Mouse (Mus musculus): Measurements from ENCODE around the gene Bcas1.
"Not testable (repeated sequence)": the region's sequence is repeated elsewhere in the genome, so short reads cannot be mapped to it uniquely, and the experiment has no call there.

The Bcas1 gene

GRCm38 (mm10) chr2:170427704-170428103, at the start of gene Bcas1:
Gene Bcas1, minus strand, starts transcription at chr2:170427845.
- DNase-seq = no peak

GRCm38 (mm10) chr2:170476643-170477042, 49.0 kb upstream of the Bcas1 start:
- no peak for DNase-seq

DNA sequence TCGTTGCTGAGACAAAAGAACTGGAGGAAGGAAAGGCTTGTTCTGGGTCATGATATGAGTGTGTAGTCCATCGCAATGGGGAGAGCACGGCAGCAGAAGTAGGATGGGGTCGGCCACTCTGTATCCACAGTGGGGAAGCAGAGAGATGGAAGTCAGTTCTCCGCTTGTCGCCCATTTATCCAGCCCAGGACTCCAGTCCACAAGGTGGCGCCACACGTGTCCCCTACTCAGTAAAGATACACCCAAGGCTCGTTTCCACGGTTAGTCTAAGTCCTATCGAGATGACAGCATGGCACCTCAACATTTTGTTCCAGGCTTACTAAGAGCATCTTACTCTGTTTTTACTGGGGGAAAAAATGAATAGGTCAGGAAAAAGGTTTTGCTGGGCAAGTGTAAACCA, 48.6 kb upstream of the Bcas1 start:
- peak; percentile 42 to 57 for DNase-seq

- DNase-seq = no peak
Measured at GRCm38 (mm10) chr2:170475164-170475563, 47.5 kb upstream of the Bcas1 start.

DNA sequence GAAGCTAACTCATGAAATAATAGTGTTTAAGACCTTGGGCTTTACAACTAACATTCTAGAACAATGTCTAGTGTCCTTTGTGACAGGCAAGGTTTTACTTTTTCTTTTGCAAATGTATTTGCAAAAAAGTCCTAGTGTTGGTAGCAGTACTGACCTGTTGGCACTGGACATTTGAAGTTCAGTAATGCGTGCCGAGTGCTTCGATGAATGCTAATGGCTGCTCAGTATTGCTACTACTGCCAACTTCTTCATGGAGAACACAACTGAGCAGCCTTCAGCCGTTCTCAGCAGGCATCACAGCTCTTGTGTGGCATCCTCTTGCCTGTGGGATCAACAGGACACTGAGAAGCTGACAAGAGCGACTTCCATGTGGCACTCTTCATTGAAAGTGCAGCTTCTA, 46.5 kb upstream of the Bcas1 start:
- no peak for DNase-seq

DNA sequence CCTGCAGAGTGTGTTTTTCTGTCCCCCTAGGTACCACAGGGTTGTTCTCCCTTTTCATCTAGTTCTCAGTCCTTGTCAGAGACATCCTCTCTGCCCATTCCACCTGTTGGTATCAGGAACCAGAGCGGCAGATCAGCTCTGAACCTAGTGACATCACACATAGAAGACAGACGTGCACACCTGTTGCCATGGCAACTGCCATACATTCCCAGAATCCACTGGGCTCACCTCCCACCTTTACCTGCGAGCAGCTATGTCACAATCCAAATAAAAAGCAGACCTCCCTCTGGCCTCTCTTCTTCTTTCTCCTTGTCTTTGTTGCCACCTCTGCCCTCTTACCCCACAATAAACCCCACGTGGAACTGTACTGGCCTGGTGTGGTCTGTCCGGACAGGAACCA, 42.9 kb upstream of the Bcas1 start:
- no peak for DNase-seq

DNA sequence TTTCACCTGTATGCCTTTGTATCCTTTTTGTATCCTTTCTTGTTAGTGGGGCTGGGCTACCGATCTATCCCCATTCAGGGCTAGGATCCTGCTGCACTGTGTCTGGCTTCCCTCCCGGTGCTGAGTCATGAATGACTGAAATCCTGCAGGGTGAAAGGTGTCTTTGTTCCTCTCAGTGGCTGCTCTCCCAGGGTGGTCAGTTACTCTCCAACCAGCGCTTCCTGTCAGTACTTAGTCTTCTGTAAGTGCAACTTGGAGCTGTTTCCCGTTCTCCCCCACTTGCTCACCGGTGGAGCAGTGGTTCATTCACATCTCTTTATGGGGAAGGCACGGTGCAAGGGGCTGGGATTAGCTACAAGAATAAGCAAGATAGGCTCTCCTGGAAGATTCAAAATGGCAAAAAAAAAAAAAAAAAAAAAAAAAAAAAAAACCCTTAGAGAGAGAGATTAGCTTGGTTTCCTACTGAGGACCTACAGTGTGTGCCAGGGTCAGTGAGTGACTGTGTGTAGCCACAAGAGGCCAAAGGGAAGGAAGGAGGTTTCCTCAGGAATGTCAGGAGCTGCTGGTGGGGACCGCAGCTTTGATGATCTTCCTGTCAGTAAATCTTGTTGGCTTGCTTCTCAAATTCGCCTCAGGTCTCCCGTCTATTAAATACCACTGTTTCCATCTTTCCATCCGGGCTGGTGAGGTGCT, 42.1 kb upstream of the Bcas1 start:
- DNase-seq = peak; percentile 42 to 61

DNA sequence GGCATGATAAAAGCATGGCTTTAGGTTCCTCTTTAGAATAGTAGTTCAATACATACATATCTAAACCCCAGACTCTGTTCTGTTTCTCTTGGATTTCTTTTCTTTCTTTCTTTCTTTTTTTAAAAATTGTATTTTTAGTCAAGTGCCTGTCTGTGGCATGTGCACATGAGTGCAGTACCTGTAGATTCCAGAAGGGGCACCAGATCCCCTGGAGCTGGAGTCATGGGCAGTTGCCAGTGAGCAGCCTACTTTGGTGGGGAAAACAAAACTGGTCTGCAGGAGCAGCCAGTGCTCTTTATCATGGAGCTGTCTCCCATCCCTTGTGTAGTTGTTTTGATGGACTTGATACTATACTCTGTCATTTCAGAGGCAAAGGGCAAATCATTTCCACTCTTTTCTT, 40.4 kb upstream of the Bcas1 start:
- peak; percentile 47 to 60 for DNase-seq

DNA sequence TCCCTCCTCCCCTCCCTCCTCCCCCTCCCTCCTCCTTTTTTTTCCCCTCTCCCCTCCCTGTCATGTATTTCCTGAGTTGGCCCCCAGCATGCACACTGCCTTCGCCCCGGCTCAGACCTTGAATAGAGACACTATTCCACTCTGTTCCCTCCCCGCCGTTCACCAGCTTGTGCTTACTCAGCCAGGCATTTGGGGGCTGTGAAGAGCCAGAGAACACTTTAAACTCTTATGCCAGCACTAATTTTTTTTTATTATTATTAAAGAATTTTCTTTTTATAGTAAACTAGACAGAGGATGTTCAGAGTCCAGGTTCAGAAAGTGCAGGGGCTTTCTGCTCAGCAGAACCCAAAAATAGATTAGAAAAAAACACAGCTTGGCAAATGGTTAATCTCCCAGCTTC, 37.2 kb upstream of the Bcas1 start:
- DNase-seq = peak in 1 of 2 experiments; percentile 22

DNA sequence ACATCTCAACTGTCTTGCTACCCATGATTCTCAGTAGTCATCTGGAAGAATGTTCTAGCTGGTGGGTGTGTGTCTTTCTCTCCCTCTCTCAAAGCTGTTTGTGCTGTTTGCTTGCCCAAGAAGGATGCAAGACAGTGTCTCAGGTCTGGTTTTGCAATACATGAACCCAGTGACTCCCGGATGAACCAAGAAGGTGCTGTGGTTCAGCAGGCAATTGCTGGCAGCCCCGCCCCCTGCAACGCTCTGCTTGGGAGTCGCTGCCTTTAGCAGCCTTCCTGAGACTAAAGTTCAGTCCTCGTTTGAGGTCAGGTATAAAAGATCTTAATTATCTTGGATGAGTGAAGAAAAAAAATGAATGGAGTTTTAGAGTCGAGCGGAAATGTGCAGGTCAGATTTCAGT, 34.0 kb upstream of the Bcas1 start:
- no peak for DNase-seq

- DNase-seq = no peak
Measured at GRCm38 (mm10) chr2:170459805-170460204, 32.2 kb upstream of the Bcas1 start.

DNA sequence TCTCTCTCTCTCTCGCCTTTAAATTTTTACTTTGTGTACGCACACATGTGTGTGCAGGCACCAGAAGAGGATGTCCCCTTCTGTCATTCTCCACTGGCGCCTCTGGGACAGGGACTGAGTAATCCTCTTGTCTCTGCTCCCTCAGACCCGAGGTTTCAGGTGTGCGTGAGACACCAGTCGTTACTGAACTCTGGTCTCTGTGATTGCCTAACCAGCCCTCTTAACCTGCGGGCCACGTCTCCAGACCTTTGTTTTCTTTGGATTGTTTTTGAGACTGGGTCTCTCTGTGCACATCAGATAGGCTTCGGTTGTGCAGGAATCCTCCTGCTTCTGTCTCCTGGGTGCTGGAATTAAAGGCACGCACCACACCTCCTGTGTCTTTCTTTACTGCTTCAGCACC, 31.5 kb upstream of the Bcas1 start:
- DNase-seq = no peak

DNA sequence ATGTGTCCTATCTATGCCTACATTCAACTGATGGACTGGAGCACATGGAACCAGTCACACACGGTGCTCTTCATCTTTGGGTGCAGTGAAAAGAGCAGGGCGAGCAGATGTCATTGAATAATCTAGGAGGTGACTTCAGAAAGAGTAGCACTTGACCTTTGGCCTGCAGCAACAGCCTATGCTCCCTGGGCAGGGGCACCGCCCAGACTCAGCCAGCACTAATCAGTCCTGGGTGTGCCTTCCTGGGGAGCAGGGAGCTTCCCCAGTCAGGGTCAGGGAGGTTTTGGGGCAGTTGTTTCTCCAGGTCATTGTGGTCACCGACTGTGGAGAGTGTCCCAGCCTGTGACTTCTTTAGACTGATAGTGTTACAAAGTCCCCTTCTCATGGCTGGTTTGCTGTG, 26.2 kb upstream of the Bcas1 start:
- not testable (repeated sequence) for DNase-seq

GRCm38 (mm10) chr2:170450933-170451332, 23.3 kb upstream of the Bcas1 start:
- DNase-seq = peak; percentile 87 to 89

DNA sequence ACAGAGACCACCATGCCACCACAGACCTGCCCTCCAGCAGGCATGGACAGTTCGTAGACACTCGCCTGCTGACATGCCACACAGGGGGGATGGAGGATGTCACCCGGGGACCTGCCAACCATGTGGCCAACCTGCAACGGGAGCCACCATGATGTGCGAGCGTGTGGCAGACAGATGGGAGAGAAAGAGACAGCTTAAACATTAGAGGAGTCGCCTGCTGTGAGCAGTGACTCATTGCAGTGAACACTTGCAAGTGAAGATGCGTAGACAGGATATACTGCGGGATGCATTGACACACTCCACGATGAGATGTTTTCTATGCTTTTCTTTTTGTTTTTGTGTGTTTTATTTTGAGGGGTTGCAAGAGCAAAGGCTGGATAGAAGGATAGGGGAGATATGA, 20.0 kb upstream of the Bcas1 start:
- DNase-seq = peak in 1 of 2 experiments; percentile 22

DNA sequence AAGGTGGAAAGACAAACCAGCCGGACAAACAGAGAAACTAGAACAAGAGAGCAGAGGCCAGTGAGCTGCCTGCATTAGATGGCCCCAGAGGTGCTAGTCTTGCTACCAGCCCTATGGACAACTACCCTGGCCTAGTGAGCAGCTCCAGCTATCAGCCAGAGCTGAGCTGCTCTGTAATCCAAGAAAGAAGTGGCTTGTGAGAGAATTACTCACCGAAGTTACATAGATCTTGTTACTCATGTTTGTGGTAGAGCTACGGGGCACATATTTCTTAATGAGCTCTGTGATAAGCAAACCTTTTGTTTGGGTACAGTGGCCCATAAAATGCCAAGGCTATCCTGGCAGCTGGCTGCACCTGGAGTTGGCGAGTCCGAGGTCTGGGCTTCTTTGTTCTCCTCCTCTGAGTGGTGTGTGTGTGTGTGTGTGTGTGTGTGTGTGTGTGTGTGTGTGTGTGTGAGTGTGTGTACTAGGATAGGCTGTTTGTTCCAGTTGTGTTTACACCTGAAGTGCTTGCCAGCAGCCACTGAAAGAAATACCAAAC, 19.3 kb upstream of the Bcas1 start:
- DNase-seq = no peak

GRCm38 (mm10) chr2:170445861-170446260, 18.2 kb upstream of the Bcas1 start:
- no peak for DNase-seq

- peak; percentile 54 to 64 for DNase-seq
Measured at GRCm38 (mm10) chr2:170442535-170442934, 14.9 kb upstream of the Bcas1 start.

- peak; percentile 47 to 50 for DNase-seq
Measured at GRCm38 (mm10) chr2:170438782-170439181, 11.1 kb upstream of the Bcas1 start.

DNA sequence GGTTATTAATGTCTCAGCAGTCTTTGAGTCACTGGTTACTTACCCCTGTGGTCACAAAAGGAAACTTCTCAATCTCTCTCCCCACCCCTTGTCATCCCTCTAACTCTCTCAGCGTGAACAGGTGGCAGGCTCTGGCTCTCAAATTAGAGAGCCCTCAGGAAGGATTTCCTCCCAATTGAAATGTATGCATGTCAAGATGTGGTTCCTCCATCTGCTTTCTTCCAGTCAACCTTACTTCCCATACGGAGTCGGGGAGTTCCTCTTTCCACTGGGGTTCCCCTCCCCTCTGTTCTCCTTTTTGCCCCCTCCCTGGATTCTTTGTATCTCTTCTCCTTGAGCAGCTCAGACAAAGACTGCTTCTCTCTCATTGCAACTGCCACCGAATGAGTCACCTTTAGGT, 8.6 kb upstream of the Bcas1 start:
- peak in 1 of 2 experiments; percentile 37 for DNase-seq

DNA sequence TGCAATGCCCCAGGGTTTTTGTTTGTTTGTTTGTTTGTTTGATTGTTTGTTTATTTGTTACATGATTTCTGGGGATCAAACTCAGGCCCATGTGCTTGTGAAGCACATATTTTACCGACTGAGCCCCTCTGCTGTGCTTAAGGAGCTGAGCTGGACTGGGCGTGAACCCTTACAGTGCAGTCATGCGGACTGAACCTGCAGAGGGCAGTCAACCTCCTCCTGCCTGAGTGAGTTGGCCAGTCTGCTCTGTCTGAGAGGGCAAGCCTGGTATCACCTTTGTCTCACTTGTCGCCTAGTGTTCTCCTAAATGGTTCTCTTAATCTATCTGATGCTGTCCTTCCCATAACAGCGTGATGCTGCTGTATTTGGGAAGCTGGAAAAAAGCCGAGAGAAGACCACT, 4.5 kb upstream of the Bcas1 start:
- DNase-seq = peak in 1 of 2 experiments; percentile 22

DNA sequence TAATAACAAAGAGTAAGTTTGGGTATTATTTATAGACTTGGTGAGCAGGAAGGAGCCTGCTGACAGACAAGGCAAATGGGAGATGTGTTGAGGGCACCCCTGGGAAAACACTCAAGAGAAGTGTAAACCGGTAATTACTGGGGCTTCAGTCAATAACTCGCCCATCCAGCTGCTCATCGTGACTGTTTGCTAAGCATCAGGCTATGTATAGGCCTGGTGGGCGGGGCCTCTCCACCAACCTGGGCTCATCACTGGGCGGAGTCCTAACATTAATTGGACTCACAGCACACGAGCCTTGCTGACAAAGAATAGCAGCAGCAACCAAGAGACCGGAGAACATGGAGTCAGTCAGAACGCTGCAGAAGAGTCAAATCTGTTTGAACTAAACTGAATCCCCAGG, 1.3 kb upstream of the Bcas1 start:
- DNase-seq = no peak

- no peak for DNase-seq
Measured at GRCm38 (mm10) chr2:170424131-170424530, 3.5 kb downstream of the Bcas1 start.

- no peak for DNase-seq
Measured at GRCm38 (mm10) chr2:170421924-170422323, 5.7 kb downstream of the Bcas1 start.

GRCm38 (mm10) chr2:170418748-170419147, 8.9 kb downstream of the Bcas1 start:
- peak; percentile 65 to 79 for DNase-seq

Measured in cerebellum, postnatal 10 days (tissue).